Mouse (Mus musculus) right cerebral cortex, postnatal 10 days (tissue): ENCODE results near the gene Hck.

ENCODE experiments used
- DNase-seq, 2 experiments: peaks; one replicate each; pipeline ENCODE4 v3.0.0; 2021; ENCODE audit warnings: low spot score in 2 of 2

Hck gene

GRCm38 (mm10) chr2:153090551-153091165, 17.6 kb upstream of the Hck start:
- peak in 1 of 2 experiments; percentile 48 for DNase-seq

- no peak for DNase-seq
Measured at GRCm38 (mm10) chr2:153107046-153107766, 1.1 kb upstream of the Hck start.

GRCm38 (mm10) chr2:153107802-153108201, 466 bp upstream of the Hck start:
- DNase-seq: no peak

- DNase-seq: no peak
Measured at GRCm38 (mm10) chr2:153109596-153109995, 1.3 kb downstream of the Hck start.

GRCm38 (mm10) chr2:153111298-153111697, 3.0 kb downstream of the Hck start:
- DNase-seq: no peak

- no peak for DNase-seq
Measured at GRCm38 (mm10) chr2:153115679-153116081, 7.4 kb downstream of the Hck start.

GRCm38 (mm10) chr2:153117051-153117486, 8.8 kb downstream of the Hck start:
- DNase-seq: peak in 1 of 2 experiments; percentile 25

- no peak for DNase-seq
Measured at GRCm38 (mm10) chr2:153119488-153119887, 11.2 kb downstream of the Hck start.

- DNase-seq: no peak
Measured at GRCm38 (mm10) chr2:153120126-153120525, 11.9 kb downstream of the Hck start.

- DNase-seq: no peak
Measured at GRCm38 (mm10) chr2:153121821-153122615, 13.8 kb downstream of the Hck start.

- no peak for DNase-seq
Measured at GRCm38 (mm10) chr2:153122701-153123100, 14.4 kb downstream of the Hck start.

GRCm38 (mm10) chr2:153125875-153126274, 17.6 kb downstream of the Hck start:
- no peak for DNase-seq

- no peak for DNase-seq
Measured at GRCm38 (mm10) chr2:153131019-153131418, 22.8 kb downstream of the Hck start.

GRCm38 (mm10) chr2:153134237-153134636, 26.0 kb downstream of the Hck start:
- DNase-seq: no peak

- DNase-seq: no peak
Measured at GRCm38 (mm10) chr2:153136211-153136610, 27.9 kb downstream of the Hck start.

GRCm38 (mm10) chr2:153139158-153139557, 30.9 kb downstream of the Hck start:
- DNase-seq: no peak

- DNase-seq: peak; percentile 67 to 73
Measured at GRCm38 (mm10) chr2:153139996-153140613, 31.8 kb downstream of the Hck start.

- DNase-seq: peak; percentile 55 to 61
Measured at GRCm38 (mm10) chr2:153142620-153143199, 34.4 kb downstream of the Hck start.

- no peak for DNase-seq
Measured at GRCm38 (mm10) chr2:153145346-153145745, 37.1 kb downstream of the Hck start.

- DNase-seq: no peak
Measured at GRCm38 (mm10) chr2:153147236-153147635, 39.0 kb downstream of the Hck start.

- peak; percentile 77 to 82 for DNase-seq
Measured at GRCm38 (mm10) chr2:153147715-153148114, 39.4 kb downstream of the Hck start.

- no peak for DNase-seq
Measured at GRCm38 (mm10) chr2:153149742-153150141, 41.5 kb downstream of the Hck start.
